9 mouse cellular contexts compared by ENCODE assay signal in the genomic region with DNA sequence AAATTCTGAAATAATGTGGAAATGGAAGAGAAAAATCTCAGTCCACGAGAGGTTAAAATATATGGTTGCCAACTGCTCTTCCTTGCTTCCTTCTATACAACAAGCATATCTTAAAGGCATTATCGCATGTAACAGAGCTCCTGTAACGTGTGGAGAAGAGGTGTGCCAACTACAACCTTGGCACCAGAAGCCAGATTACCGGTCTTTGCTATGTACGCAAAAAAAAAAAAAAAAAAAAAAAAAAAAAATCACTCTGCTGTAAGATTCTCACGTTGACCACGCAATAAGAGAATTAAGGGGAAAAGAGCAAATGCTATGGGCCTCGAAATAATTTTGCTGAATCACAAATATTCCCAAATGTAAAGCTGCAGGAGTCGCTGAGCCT. TPM values are rescaled to one million over a fixed set of nuclear protein-coding genes. Genes with fewer than 3 reads are reported as not detected.
DNase-seq lines count a peak whose midpoint lies in the region; ATAC-seq and TF ChIP-seq lines count a peak whose summit lies in the region.
"Had no signal": no experiment of that assay in that cellular context is flagged by ENCODE, and none has a peak within 500 bp of the region (broad histone marks: within the 10 kb centered on the region; RNA-seq: fewer than 3 reads in every experiment).

No protein-coding gene starts in this region.

- H3K27ac ChIP-seq in kidney, postnatal 0 days = peak overlapping the region; percentile 85; the same call in 1 of the 2 replicates
- H3K27ac ChIP-seq in embryonic facial prominence, embryonic 10.5 days (replicated peaks) = peak overlapping the region; percentile 94
- peak overlapping the region; percentile 89 for H3K27ac ChIP-seq in hindbrain, embryonic 16.5 days (ENCODE audit: low read depth, low read length)
- H3K27ac ChIP-seq in midbrain, embryonic 15.5 days = peak overlapping the region; percentile 89

- TF ChIP-seq CTCF in kidney, postnatal 0 days (IDR thresholded peaks at IDR 0.05; ENCODE audit: low read depth) = no peak

- H3K4me1 ChIP-seq in kidney, postnatal 0 days (replicated peaks; ENCODE audit: insufficient read depth, low read length) = no peaks in the 10 kb centered on the region
- peaks cover 9% of the 10 kb centered on the region for H3K4me1 ChIP-seq in embryonic facial prominence, embryonic 10.5 days
- peaks cover 9% of the 10 kb centered on the region for H3K4me1 ChIP-seq in hindbrain, embryonic 16.5 days (ENCODE audit: control insufficient read depth, insufficient read depth, low read depth, low read length)
- peaks cover 16% of the 10 kb centered on the region for H3K4me1 ChIP-seq in midbrain, embryonic 15.5 days

- DNase-seq in kidney, postnatal 0 days (ENCODE audit: low spot score) = no peak
- no peak for DNase-seq in kidney, postnatal 4 days
- no peak for DNase-seq in embryonic facial prominence, embryonic 10.5 days (ENCODE audit: low spot score)
- DNase-seq in adrenal gland, adult 8-10 months = no peak
- DNase-seq in layer of hippocampus, adult 9-11 months = no peak
- DNase-seq in urinary bladder, adult 18-20 months (ENCODE audit: low spot score in 2 of 2) = no peak
- DNase-seq: kidney, postnatal 10 days had no signal

- no peaks in the 10 kb centered on the region for H3K36me3 ChIP-seq in kidney, postnatal 0 days (ENCODE audit: insufficient read depth, low read length)
- H3K36me3 ChIP-seq in embryonic facial prominence, embryonic 10.5 days (replicated peaks) = no peaks in the 10 kb centered on the region
- no peaks in the 10 kb centered on the region for H3K36me3 ChIP-seq in hindbrain, embryonic 16.5 days (ENCODE audit: control insufficient read depth, insufficient read depth, low read length)
- no peaks in the 10 kb centered on the region for H3K36me3 ChIP-seq in midbrain, embryonic 15.5 days (replicated peaks)

- no peak for ATAC-seq in kidney, postnatal 0 days (replicated peaks; ENCODE audit: low FRiP score, low read depth)
- ATAC-seq in hindbrain, embryonic 16.5 days = no peak
- no peak for ATAC-seq in midbrain, embryonic 15.5 days (replicated peaks)

- peak overlapping the region; percentile 74 for H3K4me2 ChIP-seq in kidney, postnatal 0 days (ENCODE audit: low read length)
- peak overlapping the region; percentile 71 for H3K4me2 ChIP-seq in hindbrain, embryonic 16.5 days (ENCODE audit: low read length)
- peak overlapping the region; percentile 67 for H3K4me2 ChIP-seq in midbrain, embryonic 15.5 days

- H3K27me3 ChIP-seq in kidney, postnatal 0 days (ENCODE audit: insufficient read depth, low read length) = no peaks in the 10 kb centered on the region
- no peaks in the 10 kb centered on the region for H3K27me3 ChIP-seq in embryonic facial prominence, embryonic 10.5 days (replicated peaks; ENCODE audit: low read depth, poor library complexity, severe bottlenecking)
- H3K27me3 ChIP-seq in hindbrain, embryonic 16.5 days (replicated peaks; ENCODE audit: control insufficient read depth, insufficient read depth, low read length) = no peaks in the 10 kb centered on the region
- no peaks in the 10 kb centered on the region for H3K27me3 ChIP-seq in midbrain, embryonic 15.5 days (replicated peaks)

- no peaks in the 10 kb centered on the region for H3K9me3 ChIP-seq in kidney, postnatal 0 days (replicated peaks; ENCODE audit: low read length)
- no peaks in the 10 kb centered on the region for H3K9me3 ChIP-seq in embryonic facial prominence, embryonic 10.5 days
- H3K9me3 ChIP-seq in hindbrain, embryonic 16.5 days (ENCODE audit: control insufficient read depth, low read length) = no peaks in the 10 kb centered on the region
- no peaks in the 10 kb centered on the region for H3K9me3 ChIP-seq in midbrain, embryonic 15.5 days

- WGBS in kidney, postnatal 0 days = 6% methylated on average over 9 of the region's 9 CpGs
- WGBS in embryonic facial prominence, embryonic 10.5 days = 10% methylated on average over 9 of the region's 9 CpGs
- 7% methylated on average over 9 of the region's 9 CpGs for WGBS in hindbrain, embryonic 16.5 days
- WGBS in midbrain, embryonic 15.5 days = 7% methylated on average over 9 of the region's 9 CpGs

- peak overlapping the region; percentile 99 for H3K4me3 ChIP-seq in kidney, postnatal 0 days (replicated peaks; ENCODE audit: low read depth, low read length)
- peak overlapping the region; percentile 99 for H3K4me3 ChIP-seq in embryonic facial prominence, embryonic 10.5 days
- H3K4me3 ChIP-seq in hindbrain, embryonic 16.5 days (ENCODE audit: low read length) = peak overlapping the region; percentile 99
- peak overlapping the region; percentile 93 for H3K4me3 ChIP-seq in midbrain, embryonic 15.5 days

- peak overlapping the region; percentile 89 for H3K9ac ChIP-seq in kidney, postnatal 0 days (ENCODE audit: low read depth, low read length)
- H3K9ac ChIP-seq in hindbrain, embryonic 16.5 days (ENCODE audit: low read depth, low read length) = peak overlapping the region; percentile 93
- peak overlapping the region; percentile 78 for H3K9ac ChIP-seq in midbrain, embryonic 15.5 days

RNA-seq across cellular contexts. Expression of gene Ipo11, which starts 0.9 kb away (rescaled TPM):
- 48.3 and 51.6 TPM in 2 replicates for polyA plus RNA-seq in kidney, postnatal 0 days (2015; fragmentation: Nextera tagmentation; extraction: Ambion mirVana)
- polyA plus RNA-seq in embryonic facial prominence, embryonic 10.5 days (2016; fragmentation: Nextera tagmentation; extraction: Ambion mirVana) = 83.6 and 94.9 TPM in 2 replicates
- polyA plus RNA-seq in hindbrain, embryonic 16.5 days (2015; fragmentation: Nextera tagmentation; extraction: Ambion mirVana) = 43.3 and 43.5 TPM in 2 replicates
- 37.2 and 37.9 TPM in 2 replicates for polyA plus RNA-seq in midbrain, embryonic 15.5 days (2015; fragmentation: Nextera tagmentation; extraction: Ambion mirVana)
- 10 to 100 TPM; 35.5 to 40.7 (median 38.3) TPM for total RNA-seq in adrenal gland, adult 8-10 months (2022)

RNA-seq across cellular contexts. Expression of gene Dimt1, which starts 11.1 kb away (rescaled TPM):
- 30.2 and 33.8 TPM in 2 replicates for polyA plus RNA-seq in kidney, postnatal 0 days (2015; fragmentation: Nextera tagmentation; extraction: Ambion mirVana)
- polyA plus RNA-seq in embryonic facial prominence, embryonic 10.5 days (2016; fragmentation: Nextera tagmentation; extraction: Ambion mirVana) = 46.9 and 51.7 TPM in 2 replicates
- 38.7 and 39.3 TPM in 2 replicates for polyA plus RNA-seq in hindbrain, embryonic 16.5 days (2015; fragmentation: Nextera tagmentation; extraction: Ambion mirVana)
- 37.2 and 37.8 TPM in 2 replicates for polyA plus RNA-seq in midbrain, embryonic 15.5 days (2015; fragmentation: Nextera tagmentation; extraction: Ambion mirVana)
- total RNA-seq in adrenal gland, adult 8-10 months (2022) = 10 to 100 TPM; 11.7 to 19.7 (median 17.7) TPM
